Mouse (Mus musculus) brown adipose tissue, adult 24 weeks (tissue): Measurements from ENCODE around the gene Gm9774. TPM values are rescaled to one million over a fixed set of nuclear protein-coding genes. Genes with fewer than 3 reads are reported as not detected.

ENCODE experiments used
- polyA plus RNA-seq: library from polyadenylated mRNA; stranded (reverse); fragments of >200 nt; gene quantifications from 2 replicates; pipeline ENCODE4 v1.2.4, GENCODE M21; 2012; ENCODE audit not compliant: missing spikeins, insufficient read depth, insufficient read length

Gm9774 gene
- polyA plus RNA-seq, 1 experiment = 31.8 TPM

Other genes starting within 250 kb of the Gm9774 start
- gene Sprr2a1, start 213.6 kb downstream of the Gm9774 start, polyA plus RNA-seq = not detected in 2 replicates
- not detected in 2 replicates for gene Sprr2a2, start 213.5 kb downstream of the Gm9774 start, polyA plus RNA-seq
- not detected in 2 replicates for gene Sprr2a3, start 144.0 kb downstream of the Gm9774 start, polyA plus RNA-seq
- not detected in 2 replicates for gene Sprr2b, start 112.8 kb downstream of the Gm9774 start, polyA plus RNA-seq
- gene Sprr2d, start 90.3 kb downstream of the Gm9774 start, polyA plus RNA-seq = not detected in 2 replicates
- not detected in 2 replicates for gene Sprr2e, start 77.3 kb downstream of the Gm9774 start, polyA plus RNA-seq
- gene Sprr2f, start 64.2 kb downstream of the Gm9774 start, polyA plus RNA-seq = not detected in 2 replicates
- not detected in 2 replicates for gene Sprr2h, start 43.7 kb downstream of the Gm9774 start, polyA plus RNA-seq
- gene Sprr2i, start 21.4 kb downstream of the Gm9774 start, polyA plus RNA-seq = not detected in 2 replicates
- not detected in 2 replicates for gene Sprr2j-ps, start 11.3 kb downstream of the Gm9774 start, polyA plus RNA-seq
- not detected in 2 replicates for gene Sprr2k, start 3.2 kb upstream of the Gm9774 start, polyA plus RNA-seq
- gene Sprr1b, start 9.4 kb upstream of the Gm9774 start, polyA plus RNA-seq = not detected in 2 replicates
- gene Sprr3, start 29.3 kb upstream of the Gm9774 start, polyA plus RNA-seq = not detected in 2 replicates
- not detected in 2 replicates for gene Sprr1a, start 56.5 kb upstream of the Gm9774 start, polyA plus RNA-seq
- gene Sprr4, start 71.1 kb upstream of the Gm9774 start, polyA plus RNA-seq = not detected in 2 replicates
- gene 2310046K23Rik, start 105.1 kb upstream of the Gm9774 start, polyA plus RNA-seq = not detected in 2 replicates
- gene Ivl, start 144.3 kb upstream of the Gm9774 start, polyA plus RNA-seq = not detected in 2 replicates
- gene Smcp, start 159.6 kb upstream of the Gm9774 start, polyA plus RNA-seq = not detected in 2 replicates
- gene 2210017I01Rik, start 178.1 kb upstream of the Gm9774 start, polyA plus RNA-seq = not detected in 2 replicates
- gene Lce6a, start 192.2 kb upstream of the Gm9774 start, polyA plus RNA-seq = not detected in 2 replicates
- not detected in 2 replicates for gene Lce1a1, start 218.9 kb upstream of the Gm9774 start, polyA plus RNA-seq
- not detected in 2 replicates for gene Lce1b, start 227.5 kb upstream of the Gm9774 start, polyA plus RNA-seq
- not detected in 2 replicates for gene Lce1a2, start 240.9 kb upstream of the Gm9774 start, polyA plus RNA-seq
- not detected in 2 replicates for gene Lce1c, start 249.8 kb upstream of the Gm9774 start, polyA plus RNA-seq